In the genomic region with DNA sequence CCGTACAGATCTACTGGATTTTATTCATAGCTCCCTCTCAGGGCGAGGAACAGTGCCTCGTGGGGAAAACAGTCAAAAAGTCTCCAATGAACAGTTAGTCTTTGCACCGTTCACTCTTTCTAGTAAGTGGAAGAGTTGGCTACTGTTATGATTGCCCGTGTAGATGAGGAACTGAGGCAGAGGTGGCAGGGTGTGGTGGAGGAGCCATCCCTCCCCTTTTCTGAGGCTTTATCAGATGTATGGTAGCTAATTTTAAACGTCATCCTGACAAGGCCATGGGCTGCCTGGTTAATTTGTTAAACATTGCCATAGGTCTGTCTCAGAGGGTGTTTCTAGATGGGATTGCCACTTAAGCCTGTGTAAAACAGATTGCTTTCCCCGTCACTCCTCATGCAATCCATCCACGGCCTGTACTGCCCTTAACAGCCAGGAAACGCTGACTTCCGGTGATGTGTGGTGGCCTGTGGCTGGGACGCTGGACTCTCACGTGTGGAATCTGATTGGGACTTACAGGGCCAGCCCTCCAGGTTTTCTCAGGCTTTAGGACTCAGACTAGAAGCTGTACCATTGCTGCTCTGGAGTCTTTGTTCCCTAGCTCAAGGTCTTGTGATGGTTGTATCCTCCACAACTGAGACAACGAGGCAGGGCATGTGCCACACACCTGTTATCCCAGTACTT, we compare ENCODE assay signal across 28 mouse cellular contexts.
A peak's percentile ranks its signal among the peaks of the same experiment; 100 is the strongest.
DNase-seq lines count a peak whose midpoint lies in the region; ATAC-seq and TF ChIP-seq lines count a peak whose summit lies in the region.
"Had no signal": no experiment of that assay in that cellular context is flagged by ENCODE, and none has a peak within 500 bp of the region (broad histone marks: within the 10 kb centered on the region; RNA-seq: fewer than 3 reads in every experiment).

No protein-coding gene starts in this region.

- H3K36me3 ChIP-seq in kidney, adult 2 months (ENCODE audit: control insufficient read depth, insufficient read depth, low read length): no peaks in the 10 kb centered on the region
- no peaks in the 10 kb centered on the region for H3K36me3 ChIP-seq in intestine, embryonic 16.5 days (ENCODE audit: control insufficient read depth, insufficient read depth, low read length)
- H3K36me3 ChIP-seq: G1E; heart, embryonic 15.5 days; limb, embryonic 13.5 days; neural tube, embryonic 15.5 days; stomach, embryonic 15.5 days had no signal

- H3K4me1 ChIP-seq in kidney, adult 2 months (ENCODE audit: control insufficient read depth, insufficient read depth, low read length): no peaks in the 10 kb centered on the region
- H3K4me1 ChIP-seq in intestine, embryonic 16.5 days (ENCODE audit: control insufficient read depth, insufficient read depth, low read length): peaks cover 4% of the 10 kb centered on the region; the same call in 1 of the 2 replicates

- TF ChIP-seq CTCF in kidney, adult 2 months (conservative IDR thresholded peaks at IDR 0.05; ENCODE audit: insufficient read depth, insufficient read length, low read depth, low read length): no peak

- no peak overlapping the region for H3K27ac ChIP-seq in kidney, adult 2 months (ENCODE audit: insufficient read depth, low read depth, low read length)
- H3K27ac ChIP-seq in intestine, embryonic 16.5 days (ENCODE audit: low read length): no peak overlapping the region
- H3K27ac ChIP-seq: heart, embryonic 15.5 days; hindbrain, embryonic 15.5 days; kidney, postnatal 0 days; limb, embryonic 13.5 days; neural tube, embryonic 15.5 days; stomach, embryonic 15.5 days had no signal

- no peak overlapping the region for H3K4me3 ChIP-seq in kidney, adult 2 months (ENCODE audit: insufficient read depth, low read depth, low read length)
- H3K4me3 ChIP-seq in intestine, embryonic 16.5 days (ENCODE audit: low read length): no peak overlapping the region
- H3K4me3 ChIP-seq: erythroblast, embryonic 14.5 days; heart, embryonic 15.5 days; hindbrain, embryonic 15.5 days; limb, embryonic 13.5 days; neural tube, embryonic 15.5 days; stomach, embryonic 15.5 days had no signal

- ATAC-seq in granulocyte monocyte progenitor cell, adult 5-6 weeks (replicated peaks; ENCODE audit: poor library complexity, severe bottlenecking): peak; percentile 70
- no peak for ATAC-seq in intestine, embryonic 16.5 days
- ATAC-seq: forebrain, embryonic 16.5 days; inflammation-experienced regulatory T-cells, adult 6 months; Patski had no signal

- H3K9ac ChIP-seq in intestine, embryonic 16.5 days (ENCODE audit: low read depth, low read length): no peak overlapping the region
- H3K9ac ChIP-seq: heart, embryonic 15.5 days; hindbrain, embryonic 15.5 days; limb, embryonic 13.5 days; neural tube, embryonic 15.5 days; stomach, embryonic 15.5 days had no signal

- TF ChIP-seq POLR2A in kidney, adult 2 months (IDR thresholded peaks at IDR 0.05; ENCODE audit: low read depth, low read length): no peak

- WGBS in kidney, adult 2 months: 47% methylated on average over 13 of the region's 13 CpGs
- WGBS in intestine, embryonic 16.5 days: 64% methylated on average over 13 of the region's 13 CpGs

- no peaks in the 10 kb centered on the region for H3K27me3 ChIP-seq in kidney, adult 2 months (replicated peaks; ENCODE audit: control insufficient read depth, insufficient read depth, low read length)
- no peaks in the 10 kb centered on the region for H3K27me3 ChIP-seq in intestine, embryonic 16.5 days (replicated peaks; ENCODE audit: control insufficient read depth, insufficient read depth, low read length)
- H3K27me3 ChIP-seq: heart, embryonic 15.5 days; hindbrain, embryonic 15.5 days; limb, embryonic 13.5 days; neural tube, embryonic 15.5 days; Patski; stomach, embryonic 15.5 days had no signal

- peak; percentile 74 for DNase-seq in heart, adult 11 months
- DNase-seq in heart, postnatal 14 days: no peak
- peak; percentile 22 for DNase-seq in kidney, postnatal 10 days
- DNase-seq in kidney, adult 2 months: no peak
- peak; percentile 7 for DNase-seq in naive thymus-derived CD4-positive, alpha-beta T cell, adult 2 months (ENCODE audit: low read depth)
- DNase-seq in urinary bladder, postnatal 10 days (ENCODE audit: low spot score): no peak
- DNase-seq: adrenal gland, postnatal 10 days; cerebellum, adult 9-10 months; cerebellum, postnatal 36 days; heart, postnatal 36 days; lung, postnatal 36 days; midbrain, embryonic 14.5 days; right cerebral cortex, postnatal 25 days; thymus, postnatal 25 days had no signal

- intact Hi-C loops in heart, postnatal 14 days (cut with DNase I): no loop called here

- H3K9me3 ChIP-seq in intestine, embryonic 16.5 days (ENCODE audit: control insufficient read depth, low read length): no peaks in the 10 kb centered on the region
- H3K9me3 ChIP-seq: heart, embryonic 15.5 days; hindbrain, embryonic 15.5 days; limb, embryonic 13.5 days; neural tube, embryonic 15.5 days; stomach, embryonic 15.5 days had no signal

- H3K4me2 ChIP-seq in intestine, embryonic 16.5 days (ENCODE audit: low read depth, low read length): no peak overlapping the region
- H3K4me2 ChIP-seq: heart, embryonic 15.5 days; hindbrain, embryonic 15.5 days; limb, embryonic 13.5 days; liver, embryonic 11.5 days; neural tube, embryonic 15.5 days; stomach, embryonic 15.5 days had no signal

Comparison
In these comparisons a context has a peak if more than half of its experiments do, and no peak if none do; other contexts are left out.
1. DNase-seq: peak in heart, adult 11 months (single experiment), kidney, postnatal 10 days (single experiment) and naive thymus-derived CD4-positive, alpha-beta T cell, adult 2 months (single experiment); none in heart, postnatal 14 days (0 of 2), kidney, adult 2 months (single experiment) and urinary bladder, postnatal 10 days (single experiment).